Mouse (Mus musculus) liver, embryonic 13.5 days (tissue): ENCODE results near the gene Vti1a. TPM values are rescaled to one million over a fixed set of nuclear protein-coding genes. Genes with fewer than 3 reads are reported as not detected.

ENCODE experiments used
- ATAC-seq: fragments of 200-750 bp; cut with Nextera tagmentation; 2 replicates; pipeline ENCODE4 v1.8.0; 2017; ENCODE audit warnings: low read depth, mild to moderate bottlenecking, moderate number of reproducible peaks, moderate library complexity
- DNase-seq: peaks from one replicate; pipeline ENCODE4 v3.0.0; 2022
- H3K27ac ChIP-seq: fragments of 300-500 bp; sonication (generic); 2 replicates; pipeline ENCODE4 v1.5.1; 2015; ENCODE audit warnings: moderate library complexity, mild to moderate bottlenecking, inconsistent platforms
- H3K27me3 ChIP-seq: fragments of 300-500 bp; sonication (generic); 2 replicates; pipeline ENCODE4 v1.6.1; 2015; ENCODE audit warnings: mild to moderate bottlenecking, inconsistent platforms
- H3K36me3 ChIP-seq: fragments of 300-500 bp; sonication (generic); 2 replicates; pipeline ENCODE4 v1.6.1; 2015; ENCODE audit warnings: mild to moderate bottlenecking, inconsistent platforms
- H3K4me1 ChIP-seq: fragments of 300-500 bp; sonication (generic); replicated peaks from 2 replicates; pipeline ENCODE4 v1.6.1; 2015; ENCODE audit warnings: inconsistent platforms
- H3K4me2 ChIP-seq: fragments of 300-500 bp; sonication (generic); 2 replicates; pipeline ENCODE4 v1.6.1; 2015; ENCODE audit warnings: inconsistent platforms, mild to moderate bottlenecking, moderate library complexity
- H3K4me3 ChIP-seq: fragments of 300-500 bp; sonication (generic); replicated peaks from 2 replicates; pipeline ENCODE4 v1.5.1; 2015; ENCODE audit warnings: mild to moderate bottlenecking, inconsistent platforms
- H3K9ac ChIP-seq: fragments of 300-500 bp; sonication (generic); 2 replicates; pipeline ENCODE4 v1.6.1; 2015; ENCODE audit warnings: mild to moderate bottlenecking, inconsistent platforms
- H3K9me3 ChIP-seq: fragments of 300-500 bp; sonication (generic); replicated peaks from 2 replicates; pipeline ENCODE4 v1.6.1; 2016; ENCODE audit warnings: inconsistent platforms
- WGBS: fragments of 180-500 bp; shearing (Covaris S2); methylation state at CpG from one replicate; pipeline ENCODE4 v1.1.7; 2015; ENCODE audit not compliant: insufficient replicate concordance; 5-methylcytosine and 5-hydroxymethylcytosine counted together
- polyA plus RNA-seq: library from polyadenylated mRNA; unstranded; fragments of >200 nt; fragmentation: Nextera tagmentation; extraction: Ambion mirVana; gene quantifications from 2 replicates; pipeline ENCODE4 v1.2.1, GENCODE M21; 2015

Gene Vti1a
- polyA plus RNA-seq, 1 experiment from 2014 or later = 16.7 TPM

- H3K27ac ChIP-seq = no peak overlapping the region
- DNase-seq = no peak
- no peak overlapping the region for H3K4me3 ChIP-seq
- H3K9ac ChIP-seq = no peak overlapping the region
- H3K4me2 ChIP-seq = no peak overlapping the region
- H3K27me3 ChIP-seq = no peaks in the 10 kb centered on the region
- H3K9me3 ChIP-seq = no peaks in the 10 kb centered on the region
- ATAC-seq = no peak
- no peaks in the 10 kb centered on the region for H3K36me3 ChIP-seq
- WGBS = 69% methylated on average over 15 of the region's 15 CpGs
- 0 out of 2 replicates have a peak, but pooled peaks cover 4% of the 10 kb centered on the region for H3K4me1 ChIP-seq
Observed at GRCm38 (mm10) chr19:55635488-55635887, 319.4 kb downstream of the Vti1a start.

GRCm38 (mm10) chr19:55640251-55640650 is 324.2 kb downstream of the Vti1a start:
- H3K36me3 ChIP-seq = no peaks in the 10 kb centered on the region

GRCm38 (mm10) chr19:55641891-55642290 is 325.8 kb downstream of the Vti1a start:
- H3K4me2 ChIP-seq = no peak overlapping the region
- no peak overlapping the region for H3K4me3 ChIP-seq
- 46% methylated on average over 2 of the region's 2 CpGs for WGBS
- H3K9ac ChIP-seq = no peak overlapping the region
- H3K27ac ChIP-seq = no peak overlapping the region
- no peaks in the 10 kb centered on the region for H3K27me3 ChIP-seq
- ATAC-seq (no peak), DNase-seq (no peak)
- peaks cover 17% of the 10 kb centered on the region for H3K4me1 ChIP-seq
- no peaks in the 10 kb centered on the region for H3K9me3 ChIP-seq
- H3K36me3 ChIP-seq = no peaks in the 10 kb centered on the region

More at GRCm38 (mm10) chr19:55640251-55640650, 324.2 kb downstream of the Vti1a start:
- Histone ChIP-seq H3K4me1 (peaks cover 17% of the 10 kb centered on the region), H3K27me3 (no peaks in the 10 kb centered on the region), H3K27ac (no peak overlapping the region), H3K4me2 (no peak overlapping the region), H3K4me3 (no peak overlapping the region), H3K9ac (no peak overlapping the region), H3K9me3 (no peaks in the 10 kb centered on the region)
- no peak for ATAC-seq
- 67% methylated on average over 6 of the region's 6 CpGs for WGBS
- DNase-seq = no peak

DNA sequence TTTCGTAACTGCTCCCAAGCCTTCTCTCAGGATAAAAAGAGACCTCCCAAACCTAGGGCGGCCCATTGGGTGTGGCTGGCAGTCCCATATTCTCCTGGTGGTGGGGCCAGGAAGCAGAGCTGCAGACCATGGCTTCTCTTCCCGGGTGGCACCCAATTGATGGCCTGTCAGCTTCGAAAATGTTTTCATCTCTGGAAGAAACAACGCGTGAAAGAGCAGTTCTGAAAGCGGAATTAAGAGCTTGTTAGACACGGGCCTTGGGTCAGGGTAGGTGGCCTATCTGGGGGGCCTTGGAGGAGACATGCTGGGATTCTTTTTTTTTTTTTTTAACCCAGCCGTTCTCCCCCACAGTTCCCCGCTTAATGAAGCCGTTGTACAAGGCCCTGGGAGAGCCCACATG is 326.3 kb downstream of the Vti1a start:
- ATAC-seq = no peak
- Histone ChIP-seq H3K9me3 (no peaks in the 10 kb centered on the region), H3K4me2 (no peak overlapping the region), H3K27me3 (no peaks in the 10 kb centered on the region), H3K4me1 (peaks cover 17% of the 10 kb centered on the region), H3K36me3 (no peaks in the 10 kb centered on the region), H3K4me3 (no peak overlapping the region), H3K27ac (no peak overlapping the region), H3K9ac (no peak overlapping the region)
- no peak for DNase-seq
- WGBS = 76% methylated on average over 11 of the region's 11 CpGs

- ATAC-seq = peak; percentile 63
- no peak for DNase-seq
- Histone ChIP-seq H3K9me3 (no peaks in the 10 kb centered on the region), H3K9ac (peak overlapping the region; percentile 59), H3K27me3 (no peaks in the 10 kb centered on the region), H3K4me2 (peak overlapping the region; percentile 67), H3K4me1 (peaks cover 17% of the 10 kb centered on the region), H3K27ac (peak overlapping the region; percentile 39; the same call in 1 of the 2 replicates), H3K36me3 (no peaks in the 10 kb centered on the region), H3K4me3 (peak overlapping the region; percentile 52)
- WGBS = 2% methylated on average over 14 of the region's 14 CpGs
Observed at GRCm38 (mm10) chr19:55643288-55643901, 327.3 kb downstream of the Vti1a start.

GRCm38 (mm10) chr19:55643931-55644330 is 327.8 kb downstream of the Vti1a start:
- H3K27ac ChIP-seq = no peak overlapping the region
- peak overlapping the region; percentile 59; the same call in 1 of the 2 replicates for H3K9ac ChIP-seq
- H3K36me3 ChIP-seq = no peaks in the 10 kb centered on the region
- H3K4me2 ChIP-seq = peak overlapping the region; percentile 67
- WGBS = 50% methylated on average over 13 of the region's 13 CpGs
- H3K4me1 ChIP-seq = peaks cover 17% of the 10 kb centered on the region
- DNase-seq = no peak
- no peaks in the 10 kb centered on the region for H3K27me3 ChIP-seq
- no peaks in the 10 kb centered on the region for H3K9me3 ChIP-seq
- peak overlapping the region; percentile 52 for H3K4me3 ChIP-seq
- ATAC-seq = no peak

DNA sequence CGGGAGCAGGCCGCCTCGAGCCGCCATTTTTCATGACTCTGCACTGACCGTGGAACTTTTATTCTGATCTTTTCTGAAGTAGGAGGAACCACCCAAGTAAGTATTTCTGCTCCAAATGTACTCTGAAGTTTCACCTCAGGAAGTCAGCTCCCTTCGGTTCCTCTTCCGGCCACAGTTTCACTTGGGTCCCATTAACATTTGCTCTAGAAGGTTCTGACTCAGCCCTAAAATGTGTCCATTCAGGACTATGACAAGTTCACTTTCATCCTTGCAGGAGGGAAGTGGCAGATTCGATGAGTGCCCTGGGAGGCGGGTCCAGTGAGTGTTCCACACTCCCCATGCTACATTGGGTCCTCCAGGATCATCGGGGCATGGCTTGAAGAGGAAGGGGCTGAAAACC is 333.3 kb downstream of the Vti1a start:
- Histone ChIP-seq H3K27ac (no peak overlapping the region), H3K4me2 (no peak overlapping the region), H3K9me3 (no peaks in the 10 kb centered on the region), H3K4me3 (no peak overlapping the region), H3K9ac (no peak overlapping the region), H3K36me3 (no peaks in the 10 kb centered on the region), H3K4me1 (peaks cover 12% of the 10 kb centered on the region), H3K27me3 (0 out of 2 replicates have a peak, but pooled peaks cover 3% of the 10 kb centered on the region)
- no peak for ATAC-seq
- no peak for DNase-seq
- WGBS = 59% methylated on average over 10 of the region's 10 CpGs

- no peak overlapping the region for H3K4me3 ChIP-seq
- ATAC-seq = peak; percentile 83
- no peak overlapping the region for H3K27ac ChIP-seq
- DNase-seq = peak; percentile 25
- no peaks in the 10 kb centered on the region for H3K36me3 ChIP-seq
- 0 out of 2 replicates have a peak, but pooled peaks cover 3% of the 10 kb centered on the region for H3K27me3 ChIP-seq
- WGBS = 35% methylated on average over 9 of the region's 9 CpGs
- H3K4me1 ChIP-seq = peaks cover 12% of the 10 kb centered on the region
- no peak overlapping the region for H3K4me2 ChIP-seq
- no peaks in the 10 kb centered on the region for H3K9me3 ChIP-seq
- no peak overlapping the region for H3K9ac ChIP-seq
Observed at GRCm38 (mm10) chr19:55651017-55651416, 334.9 kb downstream of the Vti1a start.

- 0 out of 2 replicates have a peak, but pooled peaks cover 3% of the 10 kb centered on the region for H3K27me3 ChIP-seq
- ATAC-seq = no peak
- H3K9ac ChIP-seq = no peak overlapping the region
- H3K4me3 ChIP-seq = no peak overlapping the region
- 50% methylated on average over 7 of the region's 7 CpGs for WGBS
- no peak for DNase-seq
- H3K36me3 ChIP-seq = no peaks in the 10 kb centered on the region
- no peak overlapping the region for H3K4me2 ChIP-seq
- peaks cover 12% of the 10 kb centered on the region for H3K4me1 ChIP-seq
- H3K9me3 ChIP-seq = no peaks in the 10 kb centered on the region
- H3K27ac ChIP-seq = no peak overlapping the region
Observed at GRCm38 (mm10) chr19:55652693-55653265, 336.7 kb downstream of the Vti1a start.

GRCm38 (mm10) chr19:55660165-55660564 is 344.1 kb downstream of the Vti1a start:
- ATAC-seq (peak; percentile 50; the same call in 1 of the 2 replicates), DNase-seq (no peak)
- Histone ChIP-seq H3K9ac (no peak overlapping the region), H3K36me3 (no peaks in the 10 kb centered on the region), H3K4me1 (no peaks in the 10 kb centered on the region; the same call in 1 of the 2 replicates), H3K27me3 (no peaks in the 10 kb centered on the region), H3K4me2 (no peak overlapping the region), H3K27ac (no peak overlapping the region), H3K4me3 (no peak overlapping the region), H3K9me3 (no peaks in the 10 kb centered on the region)
- WGBS = 17% methylated on average over 11 of the region's 11 CpGs

DNA sequence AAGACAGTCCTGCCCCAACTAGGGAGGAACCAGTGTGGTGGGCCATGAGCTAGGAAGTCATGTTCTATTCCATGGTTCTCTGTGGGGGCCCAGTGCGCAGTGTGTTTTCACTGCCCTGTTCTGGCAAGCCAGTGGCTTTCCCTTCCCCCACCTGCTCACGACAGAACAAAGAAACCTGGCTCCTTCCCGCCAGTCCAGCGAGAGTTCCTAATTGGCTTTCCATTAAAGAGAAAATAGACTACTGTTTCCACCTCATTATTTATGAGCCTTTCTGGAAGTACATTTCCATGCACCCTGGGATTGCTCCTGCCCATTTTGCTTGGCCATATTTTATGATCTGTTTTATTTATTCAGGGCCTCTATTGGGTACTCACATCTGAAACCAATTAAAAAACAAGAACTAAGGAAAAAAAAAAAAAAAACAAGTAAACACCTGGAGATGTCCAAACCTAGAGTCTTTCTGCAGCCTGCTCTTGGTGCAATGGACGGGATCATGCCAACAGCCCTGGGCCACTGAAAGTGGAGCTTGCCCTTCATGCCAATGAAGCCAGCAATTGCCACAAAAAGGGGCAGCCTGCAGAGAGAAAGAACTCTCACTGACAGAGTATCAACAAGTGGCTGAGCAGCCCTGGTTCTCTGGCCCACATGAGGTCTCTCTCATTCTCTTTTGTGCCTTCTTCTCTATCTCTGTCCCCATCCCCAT is 346.6 kb downstream of the Vti1a start:
- Histone ChIP-seq H3K9ac (no peak overlapping the region), H3K4me3 (no peak overlapping the region), H3K4me2 (no peak overlapping the region), H3K27ac (no peak overlapping the region), H3K9me3 (no peaks in the 10 kb centered on the region), H3K4me1 (no peaks in the 10 kb centered on the region; the same call in 1 of the 2 replicates), H3K27me3 (no peaks in the 10 kb centered on the region), H3K36me3 (no peaks in the 10 kb centered on the region)
- DNase-seq (no peak), ATAC-seq (no peak)
- WGBS = 46% methylated on average over 5 of the region's 5 CpGs
